Mouse (Mus musculus) ES-Bruce4 (cell line): ENCODE measurements around the gene E2f1.

Experiments used
- CTCF ChIP-seq: IDR thresholded peaks from one replicate; pipeline ENCODE4 v1.8.1; 2011; ENCODE audit warnings: low read depth, low read length
- EP300 ChIP-seq: IDR thresholded peaks from 2 replicates; pipeline ENCODE4 v1.6.1; 2011; ENCODE audit warnings: low read depth, low read length; ENCODE audit not compliant: insufficient read depth
- POLR2A ChIP-seq: IDR thresholded peaks from one replicate; pipeline ENCODE4 v1.8.1; 2011; ENCODE audit warnings: low read length; ENCODE audit not compliant: insufficient read depth

GRCm38 (mm10) chr2:154557184-154557832 lies 12.4 kb downstream of the E2f1 start:
- no peak for TF ChIP-seq CTCF
- no peak for TF ChIP-seq EP300
- no peak for TF ChIP-seq POLR2A
